Mouse (Mus musculus) spleen, adult 10 weeks (tissue): ENCODE data around the gene Kbtbd8. TPM values are rescaled to one million over a fixed set of nuclear protein-coding genes. Genes with fewer than 3 reads are reported as not detected.

Experiments used
- polyA plus RNA-seq: library from polyadenylated mRNA; stranded (reverse); fragments of 350-450 nt; fragmentation: Illumina TruSeq; extraction: RNeasy Lipid Tissue Mini Kit (QIAGEN cat#74804); gene quantifications from one replicate; pipeline ENCODE4 v1.2.3, GENCODE M21; 2015; ENCODE audit warnings: low replicate concordance; ENCODE audit not compliant: insufficient read depth

The Kbtbd8 gene
- polyA plus RNA-seq, result 9.3 TPM

DNA sequence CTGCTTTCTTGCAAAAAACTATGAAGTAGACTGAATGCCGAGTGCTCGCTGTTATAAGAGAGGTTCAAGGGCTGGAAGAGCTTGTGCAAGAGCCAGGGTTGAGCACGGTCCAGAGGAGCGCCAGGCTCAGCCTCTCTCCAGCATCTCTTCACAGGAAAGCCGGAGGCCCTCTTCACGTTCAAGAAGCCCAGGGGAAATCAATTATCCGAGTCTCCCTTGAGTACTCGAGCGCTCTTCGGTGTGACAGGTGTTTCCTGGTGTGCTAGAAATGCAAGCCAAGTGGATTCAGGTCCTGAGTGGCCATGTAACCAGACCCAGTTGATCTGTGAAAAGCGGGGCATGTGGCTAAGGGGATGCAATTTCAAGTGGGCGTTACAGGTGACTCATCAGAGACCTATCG lies at the start of gene Kbtbd8:
Kbtbd8 (plus strand) TSS at position 295 of the 400 bp plus-strand sequence.

Other genes with a start within 250 kb of the Kbtbd8 start
- not detected for gene Gm10234, start 204.9 kb downstream of the Kbtbd8 start, polyA plus RNA-seq